Mouse (Mus musculus) cerebellum, postnatal 4 days (tissue): ENCODE measurements at regions not wholly inside any gene's neighbourhood (a gene's known extent, or its start where the extent isn't known, plus 50 kb on each side); places are given as distances from the start of the nearest gene placed in this dataset.
A peak's percentile ranks its signal among the peaks of the same experiment; 100 is the strongest.
"Not testable (repeated sequence)": the region's sequence is repeated elsewhere in the genome, so short reads cannot be mapped to it uniquely, and the experiment has no call there.

Experiments used
- DNase-seq, 2 experiments: peaks; one replicate each; pipeline ENCODE4 v3.0.0; 2022; ENCODE audit warnings: low spot score in 2 of 2, mixed read lengths in 1 of 2

DNA sequence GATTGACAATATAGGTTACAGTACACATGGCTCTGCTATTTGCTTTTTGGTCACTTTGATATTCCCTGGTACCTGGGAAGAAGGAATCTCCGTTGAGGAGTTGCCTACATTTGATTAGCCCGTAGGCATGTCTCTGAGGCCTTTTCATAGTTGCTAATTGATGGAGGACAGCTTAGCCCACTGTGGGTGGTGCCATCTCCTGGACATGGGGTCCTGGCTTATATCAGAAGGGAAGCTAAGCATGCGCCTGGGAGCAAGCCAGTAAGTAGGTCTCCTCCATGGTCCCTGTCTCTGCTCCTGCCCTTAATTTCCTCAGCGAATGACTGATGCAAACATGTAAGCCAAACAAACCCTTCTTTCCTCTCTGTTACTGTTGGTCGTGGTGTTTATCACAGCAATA is 1335.8 kb upstream of the A1bg start:
- DNase-seq: no peak

DNA sequence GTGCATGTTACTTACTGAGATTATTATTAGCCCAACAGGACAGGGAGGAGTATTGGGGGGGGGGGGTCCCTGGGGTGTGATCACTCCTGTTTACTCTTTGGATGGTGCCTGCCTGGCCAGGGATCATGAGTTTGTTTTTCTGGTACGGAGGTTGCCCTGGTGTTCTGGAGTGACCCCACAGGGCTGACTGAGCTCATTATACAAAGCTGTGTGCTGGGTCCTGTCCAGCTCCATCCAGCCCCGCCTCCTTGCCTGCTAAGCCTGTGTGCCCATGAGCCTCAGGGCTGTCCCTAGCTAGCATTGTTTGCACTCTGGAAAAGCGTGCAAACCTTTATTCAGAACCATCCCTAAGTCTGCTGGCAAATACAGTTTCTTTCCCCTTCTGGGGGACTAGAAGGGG is 1335.1 kb upstream of the A1bg start:
- peak in 1 of 2 experiments; percentile 28 for DNase-seq

DNA sequence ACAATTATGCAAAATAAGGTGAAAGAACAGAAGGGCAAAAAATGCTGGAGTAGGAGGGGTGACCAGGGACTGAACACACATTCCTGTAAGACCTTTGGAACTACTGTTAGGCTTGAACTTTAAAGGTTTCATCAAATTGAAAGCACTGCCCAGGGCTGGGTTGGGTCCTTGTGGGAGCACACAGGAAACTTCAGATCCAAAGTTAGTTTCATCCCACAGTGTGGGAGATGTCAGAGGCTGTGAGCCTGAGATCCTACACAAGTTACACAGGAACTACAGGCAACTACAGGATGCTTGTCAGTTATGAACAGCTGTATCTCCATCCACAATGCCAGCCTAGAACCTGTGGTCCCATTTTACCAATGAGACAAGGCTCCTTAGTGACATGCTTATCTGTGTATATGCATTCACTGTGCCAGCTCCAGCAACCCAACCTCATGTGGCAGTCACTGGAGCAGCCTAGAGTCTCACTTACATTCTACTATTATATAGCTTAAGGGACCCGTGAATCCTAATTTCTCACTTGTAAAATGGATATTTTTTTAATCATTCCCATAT is 1334.4 kb upstream of the A1bg start:
- no peak for DNase-seq

DNA sequence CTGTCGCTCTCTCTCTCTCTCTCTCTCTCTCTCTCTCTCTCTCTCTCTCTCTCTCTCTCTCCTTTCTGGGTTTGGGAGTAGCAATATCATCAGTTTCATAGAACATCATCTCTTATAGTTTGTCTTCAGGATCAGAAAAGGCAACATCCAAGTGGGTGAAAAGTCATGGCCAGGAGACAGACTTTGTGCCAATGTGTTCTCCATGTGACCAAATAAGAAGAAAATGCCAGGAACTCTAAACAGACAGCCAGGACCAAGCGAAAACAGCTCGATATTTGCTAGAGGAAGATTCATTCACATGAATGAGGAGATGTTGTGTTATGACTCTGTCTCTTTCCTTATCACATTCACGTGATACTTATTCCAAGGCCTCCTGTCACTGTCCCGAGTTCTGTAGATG is 1332.8 kb upstream of the A1bg start:
- no peak for DNase-seq

DNA sequence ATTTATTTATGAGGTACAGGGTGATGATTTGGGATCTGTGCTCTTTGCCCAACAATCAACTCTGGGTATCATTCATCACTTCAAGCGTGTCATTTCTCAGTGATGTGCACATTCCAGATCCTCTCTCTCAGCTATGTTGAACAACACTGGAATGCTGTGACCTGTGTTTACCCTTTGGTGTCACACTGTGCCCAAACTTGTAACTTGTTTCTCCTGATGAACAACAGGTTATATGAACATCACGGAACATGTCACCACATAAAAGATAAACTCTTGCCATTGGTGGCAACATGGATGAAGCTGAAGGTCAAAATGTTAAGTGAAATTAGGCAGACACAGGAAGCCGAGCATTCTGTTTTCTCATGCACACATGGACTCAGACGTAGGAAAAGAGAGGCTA is 1330.9 kb upstream of the A1bg start:
- no peak for DNase-seq

DNA sequence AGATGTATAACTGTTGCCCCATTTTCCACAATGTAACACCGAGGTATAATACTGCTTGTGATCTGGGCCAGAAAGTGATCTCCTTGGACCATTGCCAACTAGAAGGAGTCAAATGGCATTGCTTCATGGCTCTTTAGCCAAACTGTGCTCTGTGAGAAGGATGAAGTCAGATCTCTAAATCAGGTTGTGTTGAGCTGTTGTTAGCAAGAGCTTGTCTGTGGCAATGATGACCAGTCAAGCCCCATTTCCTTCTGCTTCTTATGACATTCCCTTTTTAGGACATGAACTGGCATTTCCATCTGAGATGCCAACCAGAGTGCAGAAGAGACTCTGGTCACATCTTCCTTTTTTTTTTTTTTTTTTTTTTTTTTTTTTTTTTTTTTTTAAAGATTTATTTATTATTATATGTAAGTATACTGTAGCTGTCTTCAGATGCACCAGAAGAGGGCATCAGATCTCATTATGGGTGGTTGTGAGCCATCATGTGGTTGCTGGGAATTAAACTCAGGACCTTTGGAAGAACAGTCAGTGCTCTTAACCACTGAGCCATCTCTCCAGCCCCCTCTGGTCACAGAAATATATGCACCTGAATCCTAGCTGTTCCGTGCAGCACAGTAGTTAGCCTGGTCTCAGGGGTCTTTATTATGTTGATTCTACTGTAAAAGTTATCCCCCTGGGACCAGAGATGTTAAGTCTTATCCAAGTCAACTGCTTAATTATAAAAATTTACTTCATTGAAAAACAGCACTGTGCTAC is 1329.4 kb upstream of the A1bg start:
- DNase-seq: not testable (repeated sequence)

DNA sequence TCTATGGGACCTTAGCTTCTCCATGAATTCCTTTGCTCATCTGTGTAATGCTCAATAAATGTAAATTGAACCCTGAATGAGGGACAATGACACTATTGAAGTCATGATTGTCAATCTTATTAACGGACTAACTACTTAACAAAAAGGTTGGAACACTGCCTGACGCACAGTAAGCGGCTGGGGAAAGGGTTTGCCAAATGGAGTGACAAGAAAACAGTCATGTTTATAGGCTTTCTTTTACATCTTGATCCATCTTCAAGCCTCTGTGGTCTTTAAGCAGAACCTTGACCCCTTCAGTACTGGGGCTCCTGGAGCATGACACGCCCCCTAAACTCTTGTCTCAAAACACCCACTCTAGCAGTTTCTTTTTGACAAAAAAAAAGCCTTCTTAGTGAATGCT is 1326.6 kb upstream of the A1bg start:
- DNase-seq: no peak

DNA sequence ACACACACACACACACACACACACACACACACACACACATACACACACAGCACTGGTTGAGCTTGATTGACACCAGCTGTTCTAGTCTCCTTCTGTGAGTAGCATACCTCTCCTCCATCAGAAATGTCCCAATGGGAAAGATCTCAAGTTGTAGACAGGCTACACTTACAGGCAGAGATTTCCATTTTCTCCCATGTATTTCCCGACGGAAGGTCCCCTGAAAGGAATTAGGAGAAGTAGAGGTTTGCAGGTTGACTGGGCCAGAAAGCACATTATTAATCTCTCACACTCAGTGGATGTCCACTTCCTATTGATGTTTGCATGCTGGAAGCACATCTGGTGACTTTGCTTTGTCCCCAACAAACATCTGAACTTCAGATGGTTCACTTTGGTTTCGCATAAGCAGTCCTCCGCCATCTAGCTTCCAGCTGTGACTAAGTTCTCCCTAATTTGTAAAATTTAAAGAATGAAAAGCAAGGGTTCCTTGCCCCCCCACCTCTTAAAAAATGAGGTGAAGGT is 1323.8 kb upstream of the A1bg start:
- no peak for DNase-seq

- no peak for DNase-seq
Observed at GRCm38 (mm10) chr15:62245237-62245636, 1322.4 kb upstream of the A1bg start.

- DNase-seq: no peak
Observed at GRCm38 (mm10) chr15:62244819-62245218, 1322.0 kb upstream of the A1bg start.

GRCm38 (mm10) chr15:62240031-62240430 is 1317.2 kb upstream of the A1bg start:
- DNase-seq: no peak

DNA sequence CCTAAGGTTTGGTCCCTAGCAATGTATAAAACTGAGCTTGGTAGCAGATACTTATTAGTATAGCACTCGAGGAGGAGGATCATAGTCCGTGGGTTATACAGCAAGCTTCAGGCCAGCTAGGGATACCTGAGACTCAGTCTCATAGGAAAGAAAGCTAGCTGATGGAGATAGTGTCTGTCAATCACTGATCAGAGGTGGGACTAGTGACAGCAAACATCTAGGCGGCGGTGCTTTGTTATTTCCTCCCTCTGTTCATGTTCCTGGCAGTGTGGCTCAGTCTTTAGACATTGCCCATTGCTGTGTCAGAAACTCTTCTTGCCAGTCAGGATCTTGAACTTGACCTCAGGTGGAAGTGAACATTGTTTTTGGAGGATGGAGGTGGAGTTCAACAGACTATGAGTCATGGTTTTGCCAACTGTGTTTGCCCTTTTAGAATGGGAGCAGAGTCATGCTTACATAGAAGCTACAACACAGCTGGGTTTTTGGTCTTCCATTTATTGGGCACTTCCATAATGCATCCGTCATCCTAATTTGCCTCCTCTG is 1315.8 kb upstream of the A1bg start:
- no peak for DNase-seq

DNA sequence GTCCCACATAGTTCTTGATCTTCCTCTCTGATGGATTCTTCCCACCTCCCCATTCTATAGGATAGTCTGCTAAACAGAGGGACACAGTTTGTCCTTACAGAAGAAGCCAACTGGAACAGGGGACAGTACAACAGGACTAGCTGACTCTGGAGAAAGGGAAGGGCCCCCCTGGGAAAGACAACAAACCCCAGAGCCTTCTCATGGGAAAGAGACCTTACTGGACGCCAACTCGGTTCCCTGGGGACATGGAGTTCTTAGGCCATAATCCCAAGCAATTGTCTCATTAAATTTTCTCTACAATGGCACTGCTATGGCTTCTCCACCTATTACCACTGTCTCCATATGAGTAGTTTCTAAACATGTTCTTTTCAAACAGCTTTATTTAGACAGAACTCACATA is 1313.2 kb upstream of the A1bg start:
- no peak for DNase-seq

GRCm38 (mm10) chr15:62234182-62234760 is 1311.5 kb upstream of the A1bg start:
- no peak for DNase-seq

- DNase-seq: no peak
Observed at GRCm38 (mm10) chr15:62233154-62233553, 1310.3 kb upstream of the A1bg start.

DNA sequence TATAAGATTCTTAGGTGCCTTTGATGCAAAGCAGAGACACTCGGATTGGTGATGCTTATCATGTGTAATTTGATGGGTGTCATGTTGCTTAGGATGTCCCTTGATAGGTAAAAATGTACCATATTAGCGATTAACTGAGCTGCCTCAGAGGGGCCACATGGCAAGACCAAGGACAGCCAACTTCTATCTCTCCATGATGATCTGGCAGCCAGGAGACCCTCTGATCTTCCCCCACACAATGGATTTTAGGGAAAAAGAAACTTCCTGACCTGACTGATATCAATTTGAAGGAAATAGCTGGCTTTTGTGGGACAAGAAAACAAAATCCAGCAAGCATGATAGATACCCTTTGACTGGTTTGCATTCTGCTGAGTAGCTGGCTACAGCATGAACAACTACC is 1308.9 kb upstream of the A1bg start:
- no peak for DNase-seq

- no peak for DNase-seq
Observed at GRCm38 (mm10) chr15:62230773-62231172, 1308.0 kb upstream of the A1bg start.

DNA sequence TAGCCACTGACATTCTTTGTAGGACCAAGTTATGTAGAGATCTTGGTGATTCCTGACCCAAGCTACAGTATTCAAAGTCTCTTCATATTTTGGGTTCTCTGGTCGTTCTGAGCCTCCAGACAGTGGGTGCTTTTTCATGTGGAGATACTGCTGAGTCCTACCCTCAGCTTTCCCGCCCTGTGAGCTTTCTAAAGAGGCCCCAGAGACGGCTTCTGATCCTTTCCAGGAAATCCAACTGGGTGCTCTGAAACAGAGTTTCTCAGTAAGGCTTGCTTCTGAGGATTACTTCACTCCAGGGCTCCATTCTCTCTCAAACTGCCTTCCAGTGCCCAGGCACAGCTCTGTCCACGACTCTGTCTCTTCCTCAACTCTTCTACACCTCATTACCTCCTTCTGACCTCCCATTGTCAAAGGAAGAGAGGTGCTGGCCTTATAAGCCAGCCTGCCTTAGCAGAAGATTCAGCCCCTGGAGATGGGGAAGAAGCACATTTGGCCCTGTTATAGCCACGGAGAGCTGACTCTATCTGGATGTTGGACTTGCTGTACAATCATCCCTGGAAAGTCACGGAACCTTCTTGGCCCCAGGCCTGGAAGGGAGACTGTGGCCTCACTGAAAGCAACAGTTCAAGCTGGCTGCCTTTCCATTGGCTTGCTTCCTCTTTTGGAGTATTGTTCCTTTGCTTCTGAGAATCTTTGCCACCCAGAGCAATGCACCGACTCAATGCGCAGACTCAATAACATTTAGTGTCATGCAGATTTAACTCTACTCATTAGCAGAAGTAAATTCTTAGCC is 1306.9 kb upstream of the A1bg start:
- no peak for DNase-seq

GRCm38 (mm10) chr15:62229023-62229422 is 1306.2 kb upstream of the A1bg start:
- DNase-seq: no peak

- DNase-seq: no peak
Observed at GRCm38 (mm10) chr15:62224798-62225197, 1302.0 kb upstream of the A1bg start.

DNA sequence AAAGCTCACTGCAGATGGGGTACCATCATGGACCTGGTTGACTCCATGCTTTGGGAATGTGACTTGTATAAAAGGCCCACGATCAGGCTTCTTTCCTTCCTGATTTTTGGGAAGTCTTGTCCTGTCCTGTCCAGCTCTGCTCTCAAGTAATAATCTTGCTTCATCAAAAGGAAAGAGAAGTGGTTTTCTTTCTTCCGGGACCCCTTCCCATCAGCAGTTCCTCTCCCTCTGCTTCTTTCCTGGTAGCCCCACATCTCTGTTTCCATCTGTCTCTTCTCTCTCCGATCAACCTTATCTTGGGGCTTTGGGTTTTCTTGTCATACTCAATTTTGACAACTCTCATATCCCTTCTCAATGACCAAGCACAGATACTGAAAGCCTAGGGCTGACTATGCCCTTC is 1301.4 kb upstream of the A1bg start:
- no peak for DNase-seq
